Mouse (Mus musculus) spleen, adult 2 months (tissue): ENCODE results near the gene Mthfd2l.

ENCODE experiments used
- CTCF ChIP-seq: fragments of 200-500 bp; IDR thresholded peaks from 2 replicates; pipeline ENCODE4 v1.5.1; 2011; ENCODE audit warnings: mild to moderate bottlenecking, inconsistent platforms; ENCODE audit not compliant: insufficient read depth, insufficient read length, insufficient replicate concordance; ENCODE audit errors: extremely low read depth
- POLR2A ChIP-seq: fragments of 200-500 bp; IDR thresholded peaks from 2 replicates; pipeline ENCODE4 v1.6.1; 2011; ENCODE audit warnings: low read depth, low read length, inconsistent platforms

DNA sequence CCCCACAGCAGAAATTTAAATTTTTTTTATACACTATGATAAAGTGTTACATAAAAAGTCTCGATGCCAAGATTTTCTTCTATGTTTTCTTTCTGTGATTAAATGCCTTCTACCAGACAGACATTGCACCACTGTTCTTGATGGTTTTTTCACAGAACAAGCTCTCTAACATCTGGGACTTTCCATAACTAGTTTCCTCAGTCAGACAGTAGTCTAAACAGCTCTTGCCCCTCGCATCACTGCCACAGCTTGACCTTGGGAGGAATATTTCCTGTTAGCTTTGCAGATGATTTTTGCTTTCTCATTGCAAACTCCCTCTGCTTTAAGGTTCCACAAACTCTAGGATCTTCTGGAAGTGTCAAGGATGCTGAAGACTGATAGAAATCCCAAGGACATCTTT is 371 bp upstream of the Mthfd2l start:
- TF ChIP-seq POLR2A = no peak
- no peak for TF ChIP-seq CTCF
